ENCODE assay signal across 21 mouse cellular contexts in genomic region chr15:40386526-40386925, GRCm38 (mm10).
A peak's percentile ranks its signal among the peaks of the same experiment; 100 is the strongest.
DNase-seq lines count a peak whose midpoint lies in the region; ATAC-seq lines count a peak whose summit lies in the region.
"Had no signal": no experiment of that assay in that cellular context is flagged by ENCODE, and none has a peak within 500 bp of the region (broad histone marks: within the 10 kb centered on the region; RNA-seq: fewer than 3 reads in every experiment).

No protein-coding gene starts in this region.

- peak; percentile 87 for ATAC-seq in cerebellum, adult (ENCODE audit: insufficient number of reproducible peaks, low FRiP score, low TSS enrichment)
- ATAC-seq: activated CD4-positive, CD25-positive, alpha-beta regulatory T cell, adult 4 months; forebrain, embryonic 13.5 days; forebrain, embryonic 16.5 days; hindbrain, embryonic 16.5 days; intestine, embryonic 15.5 days had no signal

- DNase-seq in cerebellum, postnatal 4 days (ENCODE audit: low spot score in 2 of 2), result no peak
- DNase-seq in cerebellum, adult 8-10 months, result peak; percentile 37
- DNase-seq in cerebellum, postnatal 10 days, result peak; percentile 33 to 41
- no peak for DNase-seq in embryo, embryonic 10 days (ENCODE audit: low spot score)
- DNase-seq in neural tube, embryonic 10.5 days (ENCODE audit: extremely low spot score, low spot score), result no peak
- DNase-seq: adrenal gland, postnatal 10 days; adrenal gland, postnatal 36 days; embryo, embryonic 11 days; gastrocnemius, adult 2 months; gastrocnemius, postnatal 14 days; heart, adult 11 months; heart, postnatal 10 days; heart, postnatal 36 days; kidney, adult 11 months; kidney, adult 8-10 months had no signal

Comparison
In these comparisons a context has a peak if more than half of its experiments do, and no peak if none do; other contexts are left out.
1. DNase-seq: peak in cerebellum, adult 8-10 months (single experiment) and cerebellum, postnatal 10 days (2 of 2); none in cerebellum, postnatal 4 days (0 of 2), embryo, embryonic 10 days (single experiment) and neural tube, embryonic 10.5 days (single experiment).